Mouse (Mus musculus) MEL (cell line): Measurements from ENCODE around the gene Agbl2.

Experiments
- CHD1 ChIP-seq: IDR thresholded peaks from 2 replicates; pipeline ENCODE4 v1.6.1; 2012; ENCODE audit warnings: low read depth, mild to moderate bottlenecking, inconsistent platforms, low read length, improper control_type of control experiment
- CHD2 ChIP-seq: IDR thresholded peaks from 2 replicates; pipeline ENCODE4 v1.6.1; 2011; ENCODE audit warnings: low read length, improper control_type of control experiment
- CTCF ChIP-seq, 3 experiments: IDR thresholded peaks in 2 of 3; conservative IDR thresholded peaks in 1 of 3; 2 replicates each; pipeline ENCODE4 v1.5.1; 2011 to 2012; ENCODE audit warnings: low read length in 3 of 3, low read depth in 2 of 3, mild to moderate bottlenecking in 2 of 3, improper control_type of control experiment in 1 of 3, inconsistent platforms in 1 of 3, mixed read lengths in 1 of 3, moderate library complexity in 1 of 3; ENCODE audit not compliant: control insufficient read depth in 1 of 3, insufficient read depth in 1 of 3, poor library complexity in 1 of 3, severe bottlenecking in 1 of 3
- EP300 ChIP-seq, 2 experiments: IDR thresholded peaks; 2 replicates each; pipeline ENCODE4 v1.6.1; 2011; ENCODE audit warnings: improper control_type of control experiment in 2 of 2, low read length in 2 of 2, low read depth in 1 of 2, mild to moderate bottlenecking in 1 of 2
- MAX ChIP-seq: IDR thresholded peaks from 2 replicates; pipeline ENCODE4 v1.6.1; 2011; ENCODE audit warnings: low read length, improper control_type of control experiment
- MYC ChIP-seq: IDR thresholded peaks from 2 replicates; pipeline ENCODE4 v1.6.1; 2011; ENCODE audit warnings: low read depth, mild to moderate bottlenecking, low read length, improper control_type of control experiment, moderate library complexity
- POLR2A ChIP-seq, 2 experiments: IDR thresholded peaks; 2 replicates each; pipeline ENCODE4 v1.6.1; 2011 to 2012; ENCODE audit warnings: low read length in 2 of 2, mild to moderate bottlenecking in 2 of 2, control low read depth in 1 of 2, improper control_type of control experiment in 1 of 2, low read depth in 1 of 2, moderate library complexity in 1 of 2; ENCODE audit not compliant: control insufficient read depth in 1 of 2, insufficient read depth in 1 of 2, poor library complexity in 1 of 2
- RCOR1 ChIP-seq: IDR thresholded peaks from 2 replicates; pipeline ENCODE4 v1.6.1; 2012; ENCODE audit warnings: low read depth, mild to moderate bottlenecking, inconsistent platforms, low read length, improper control_type of control experiment
- TAL1 ChIP-seq: IDR thresholded peaks from 2 replicates; pipeline ENCODE4 v1.6.1; 2012; ENCODE audit warnings: mild to moderate bottlenecking, inconsistent platforms, low read length, moderate library complexity, mixed read lengths
- USF2 ChIP-seq, 2 experiments: IDR thresholded peaks; 2 replicates each; pipeline ENCODE4 v1.6.1; 2011 to 2012; ENCODE audit warnings: improper control_type of control experiment in 2 of 2, low read length in 2 of 2, borderline replicate concordance in 1 of 2, inconsistent platforms in 1 of 2, low read depth in 1 of 2, mild to moderate bottlenecking in 1 of 2; ENCODE audit not compliant: insufficient read depth in 1 of 2
- ZC3H11A ChIP-seq: IDR thresholded peaks from 2 replicates; pipeline ENCODE4 v1.6.1; 2012; ENCODE audit warnings: low read depth, mild to moderate bottlenecking, inconsistent platforms, low read length, improper control_type of control experiment

DNA sequence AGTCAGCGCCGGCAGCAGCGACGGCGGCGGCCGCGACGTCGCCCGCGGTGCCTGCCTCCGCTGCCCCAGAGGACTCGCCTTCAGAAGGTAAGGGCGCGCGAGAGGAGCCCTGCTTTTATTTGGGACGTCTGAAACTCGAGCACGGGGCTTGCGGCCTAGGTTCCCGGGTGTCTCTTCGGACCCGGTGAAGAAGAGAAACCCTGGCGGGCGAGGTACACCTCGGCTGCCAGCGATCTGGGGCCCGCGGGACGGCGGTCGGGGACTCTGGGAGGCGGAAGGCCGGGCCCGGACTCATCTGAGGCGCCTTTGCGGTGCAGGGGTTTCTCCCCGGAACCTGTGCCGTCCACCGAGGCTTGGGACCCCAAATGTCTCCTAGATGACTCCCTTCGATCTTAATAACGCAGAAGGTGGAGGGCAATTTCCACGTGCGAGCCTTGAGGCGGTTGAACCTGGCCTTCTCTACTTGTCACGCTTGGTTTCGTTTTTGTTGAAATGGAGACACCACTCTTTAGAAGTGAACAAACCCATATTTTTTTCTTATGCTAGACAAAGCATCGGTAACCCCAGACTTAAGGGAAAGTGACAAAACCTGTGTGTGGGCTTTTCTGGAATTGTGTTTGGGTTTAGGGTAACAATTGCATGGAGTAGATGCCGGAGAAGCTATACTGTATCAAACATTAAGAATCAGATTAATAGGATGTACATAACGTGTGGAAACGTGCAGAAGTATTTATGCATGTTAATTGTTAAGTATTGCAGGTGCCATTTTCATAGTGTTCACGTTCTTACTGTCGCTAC lies 36.6 kb upstream of the Agbl2 start:
- TF ChIP-seq TAL1 (no peak), ZC3H11A (no peak), MYC (peak; percentile 88), CTCF (IDR thresholded peaks at IDR 0.05 in 2 of 3, conservative IDR thresholded peaks at IDR 0.05 in 1 of 3; ENCODE audit: control insufficient read depth in 1 of 3, insufficient read depth in 1 of 3, low read depth in 2 of 3, low read length in 3 of 3, poor library complexity in 1 of 3, severe bottlenecking in 1 of 3) (no peak), RCOR1 (no peak), POLR2A (IDR thresholded peaks at IDR 0.05; ENCODE audit: control insufficient read depth in 1 of 2, insufficient read depth in 1 of 2, low read depth in 1 of 2, low read length in 2 of 2, poor library complexity in 1 of 2) (peak in 1 of 2 experiments; percentile 17; a peak in 1 of 4 replicates), EP300 (IDR thresholded peaks at IDR 0.05; ENCODE audit: low read depth in 1 of 2, low read length in 2 of 2) (no peak), MAX (peak; percentile 79), CHD2 (no peak), USF2 (IDR thresholded peaks at IDR 0.05; ENCODE audit: borderline replicate concordance in 1 of 2, insufficient read depth in 1 of 2, low read depth in 1 of 2, low read length in 2 of 2) (no peak), CHD1 (peak; percentile 78; the same call in 1 of the 2 replicates)
